Mouse (Mus musculus) intestine, postnatal 0 days (tissue): Measurements from ENCODE around the gene Bmp2k. TPM values are rescaled to one million over a fixed set of nuclear protein-coding genes. Genes with fewer than 3 reads are reported as not detected.

ENCODE experiments used
- ATAC-seq: fragments of 200-750 bp; cut with Nextera tagmentation; 2 replicates; pipeline ENCODE4 v1.8.0; 2017; ENCODE audit warnings: mild to moderate bottlenecking, moderate TSS enrichment, moderate library complexity
- H3K27ac ChIP-seq: fragments of 300-500 bp; sonication (generic); 2 replicates; pipeline ENCODE4 v1.5.1; 2014; ENCODE audit warnings: mild to moderate bottlenecking, low read depth, low read length, moderate library complexity
- H3K27me3 ChIP-seq: fragments of 300-500 bp; sonication (generic); replicated peaks from 2 replicates; pipeline ENCODE4 v1.6.1; 2014; ENCODE audit warnings: low read length, mixed read lengths; ENCODE audit not compliant: control insufficient read depth, insufficient read depth
- H3K36me3 ChIP-seq: fragments of 300-500 bp; sonication (generic); 2 replicates; pipeline ENCODE4 v1.6.1; 2014; ENCODE audit warnings: mild to moderate bottlenecking, moderate library complexity; ENCODE audit not compliant: control insufficient read depth, insufficient read depth
- H3K4me1 ChIP-seq: fragments of 300-500 bp; sonication (generic); replicated peaks from 2 replicates; pipeline ENCODE4 v1.6.1; 2014; ENCODE audit warnings: antibody characterized with exemption, low read length, mixed read lengths; ENCODE audit not compliant: control insufficient read depth, insufficient read depth
- H3K4me2 ChIP-seq: fragments of 300-500 bp; sonication (generic); replicated peaks from 2 replicates; pipeline ENCODE4 v1.6.1; 2014; ENCODE audit warnings: low read depth, mild to moderate bottlenecking, moderate library complexity
- H3K4me3 ChIP-seq: fragments of 300-500 bp; sonication (generic); 2 replicates; pipeline ENCODE4 v1.5.1; 2014; ENCODE audit warnings: low read depth, low read length
- H3K9ac ChIP-seq: fragments of 300-500 bp; sonication (generic); 2 replicates; pipeline ENCODE4 v1.6.1; 2014; ENCODE audit warnings: mild to moderate bottlenecking, low read depth, low read length
- H3K9me3 ChIP-seq: fragments of 300-500 bp; sonication (generic); 2 replicates; pipeline ENCODE4 v1.6.1; 2016; ENCODE audit warnings: mixed run types; ENCODE audit not compliant: control insufficient read depth
- CTCF ChIP-seq: sonication (generic); IDR thresholded peaks from 2 replicates; pipeline ENCODE4 v1.5.1; 2016; ENCODE audit warnings: low read depth, mild to moderate bottlenecking, control low read depth, antibody characterized with exemption, moderate library complexity
- WGBS: fragments of 180-500 bp; shearing (Covaris S2); extraction: QIAGEN DNeasy Blood & Tissue Kit; methylation state at CpG from one replicate; pipeline ENCODE4 v1.1.7; 2014; 5-methylcytosine and 5-hydroxymethylcytosine counted together
- polyA plus RNA-seq: library from polyadenylated mRNA; unstranded; fragments of >200 nt; fragmentation: Nextera tagmentation; extraction: Ambion mirVana; gene quantifications from 2 replicates; pipeline ENCODE4 v1.2.1, GENCODE M21; 2015

The Bmp2k gene
- polyA plus RNA-seq, 1 experiment from 2014 or later = 21.2 TPM

DNA sequence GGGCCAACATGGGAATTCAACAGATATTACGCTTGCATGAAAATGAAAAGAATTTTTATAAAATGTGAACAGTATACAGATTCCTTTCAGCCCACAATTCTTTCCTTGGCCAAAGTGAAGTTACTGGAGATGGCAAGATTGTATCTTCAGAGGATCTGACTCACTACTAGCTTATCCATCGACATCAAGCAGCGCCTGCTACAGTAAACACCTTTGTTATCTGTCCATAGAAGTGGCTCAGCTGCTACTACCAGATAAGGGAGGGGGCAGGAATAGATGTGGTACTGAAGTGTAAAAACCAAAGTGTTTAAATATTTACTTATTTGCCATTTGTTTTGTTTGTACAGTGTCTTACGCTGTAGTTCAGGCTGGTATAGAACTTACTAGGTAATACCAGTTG is 8.6 kb upstream of the Bmp2k start:
- Histone ChIP-seq H3K9ac (no peak overlapping the region), H3K9me3 (no peaks in the 10 kb centered on the region), H3K36me3 (no peaks in the 10 kb centered on the region), H3K27ac (no peak overlapping the region), H3K4me3 (no peak overlapping the region), H3K27me3 (no peaks in the 10 kb centered on the region), H3K4me2 (no peak overlapping the region), H3K4me1 (no peaks in the 10 kb centered on the region)
- TF ChIP-seq CTCF = no peak
- no peak for ATAC-seq
- 58% methylated on average over 4 of the region's 4 CpGs for WGBS

DNA sequence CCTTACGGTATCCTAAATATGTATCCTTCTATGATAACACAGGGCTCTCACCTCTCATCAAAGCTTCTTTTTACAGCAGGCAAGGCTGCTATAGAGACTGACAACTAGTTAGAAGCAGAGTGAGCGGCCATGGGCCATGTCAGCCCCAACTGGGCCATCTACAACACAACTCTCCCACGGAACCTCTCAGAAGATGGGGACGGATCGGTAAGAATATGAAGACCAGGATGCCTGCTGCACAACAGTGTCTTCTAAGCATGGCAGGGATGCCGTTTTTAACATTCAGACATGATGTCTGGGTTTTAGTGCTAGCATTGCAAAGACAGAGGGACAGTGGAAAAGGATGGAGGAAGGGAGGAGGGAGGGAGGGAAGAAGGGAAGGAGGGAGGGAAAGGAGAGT is 6.3 kb upstream of the Bmp2k start:
- Histone ChIP-seq H3K27me3 (no peaks in the 10 kb centered on the region), H3K9ac (no peak overlapping the region), H3K36me3 (no peaks in the 10 kb centered on the region), H3K27ac (no peak overlapping the region), H3K9me3 (no peaks in the 10 kb centered on the region), H3K4me1 (no peaks in the 10 kb centered on the region; the same call in 1 of the 2 replicates), H3K4me2 (no peak overlapping the region), H3K4me3 (no peak overlapping the region)
- no peak for TF ChIP-seq CTCF
- 95% methylated on average over 6 of the region's 6 CpGs for WGBS
- ATAC-seq = no peak

DNA sequence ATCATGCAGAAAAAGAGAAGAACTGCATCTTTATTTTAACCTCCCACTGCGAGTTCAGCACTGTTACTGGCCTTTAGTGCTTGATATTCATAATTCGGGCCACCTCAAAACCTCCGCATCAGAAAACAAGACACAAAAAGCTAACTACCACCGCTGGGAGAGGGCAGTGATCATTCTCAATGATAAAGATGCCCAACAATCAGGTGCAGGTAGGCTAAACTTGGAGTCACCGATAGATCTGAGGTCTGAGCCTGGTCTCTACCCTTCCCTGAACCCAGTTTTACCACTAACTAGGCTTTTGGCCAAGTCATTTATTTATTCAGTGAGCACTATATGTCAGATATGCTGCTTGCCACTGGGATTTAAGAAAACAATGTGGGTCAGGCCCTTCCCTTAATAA is 4.8 kb upstream of the Bmp2k start:
- Histone ChIP-seq H3K4me2 (no peak overlapping the region), H3K9me3 (no peaks in the 10 kb centered on the region), H3K9ac (no peak overlapping the region), H3K27ac (no peak overlapping the region), H3K4me1 (peaks cover 6% of the 10 kb centered on the region), H3K27me3 (no peaks in the 10 kb centered on the region), H3K4me3 (no peak overlapping the region), H3K36me3 (no peaks in the 10 kb centered on the region)
- ATAC-seq = no peak
- 91% methylated on average over 5 of the region's 5 CpGs for WGBS
- no peak for TF ChIP-seq CTCF

DNA sequence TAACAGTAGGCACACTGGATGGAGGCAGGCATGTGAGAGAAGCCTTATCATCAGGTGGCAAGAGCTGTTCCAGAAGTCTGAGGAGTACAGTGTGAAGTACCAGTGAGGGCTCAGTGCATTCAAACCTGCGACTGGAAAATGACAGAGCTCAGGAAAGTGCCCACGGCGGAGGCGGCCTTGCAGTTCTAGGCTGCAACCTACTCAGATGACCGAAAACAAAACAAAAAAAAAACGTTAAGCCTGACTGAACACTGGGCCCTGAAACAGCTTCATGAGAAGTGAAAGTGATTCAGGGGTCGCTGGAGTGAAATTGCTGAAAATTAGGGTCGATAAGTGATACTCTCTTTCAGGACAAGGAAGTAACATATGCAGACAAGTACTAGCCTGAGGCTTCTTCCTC is 4.4 kb upstream of the Bmp2k start:
- no peak overlapping the region for H3K4me3 ChIP-seq
- no peak overlapping the region for H3K4me2 ChIP-seq
- H3K4me1 ChIP-seq = peaks cover 6% of the 10 kb centered on the region
- WGBS = 80% methylated on average over 8 of the region's 8 CpGs
- no peak overlapping the region for H3K27ac ChIP-seq
- no peak for ATAC-seq
- H3K36me3 ChIP-seq = no peaks in the 10 kb centered on the region
- H3K27me3 ChIP-seq = no peaks in the 10 kb centered on the region
- no peaks in the 10 kb centered on the region for H3K9me3 ChIP-seq
- TF ChIP-seq CTCF = no peak
- H3K9ac ChIP-seq = no peak overlapping the region

DNA sequence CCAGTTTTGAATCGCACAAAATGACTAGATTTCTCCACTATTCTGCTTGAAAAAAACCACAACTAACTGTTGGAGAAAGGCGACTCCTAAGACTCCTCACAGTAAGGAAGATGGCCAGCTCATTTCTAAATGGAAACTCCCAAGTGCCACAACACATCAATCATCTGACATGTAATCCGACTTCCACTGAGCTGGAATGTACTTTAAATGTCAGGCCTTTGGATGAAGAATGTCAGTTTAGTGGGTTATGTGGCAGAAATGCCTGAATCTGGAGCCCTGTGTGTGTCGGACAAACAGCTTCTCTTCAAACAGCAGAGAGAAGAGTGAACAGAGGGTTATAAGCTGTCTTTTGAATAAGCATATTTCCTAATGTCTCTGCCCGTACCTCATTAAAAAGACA is 1.7 kb upstream of the Bmp2k start:
- 86% methylated on average over 5 of the region's 5 CpGs for WGBS
- Histone ChIP-seq H3K4me1 (peaks cover 10% of the 10 kb centered on the region), H3K4me2 (no peak overlapping the region; the same call in 1 of the 2 replicates), H3K9me3 (no peaks in the 10 kb centered on the region), H3K27me3 (no peaks in the 10 kb centered on the region), H3K9ac (no peak overlapping the region), H3K36me3 (no peaks in the 10 kb centered on the region), H3K4me3 (no peak overlapping the region), H3K27ac (no peak overlapping the region)
- TF ChIP-seq CTCF = no peak
- no peak for ATAC-seq

DNA sequence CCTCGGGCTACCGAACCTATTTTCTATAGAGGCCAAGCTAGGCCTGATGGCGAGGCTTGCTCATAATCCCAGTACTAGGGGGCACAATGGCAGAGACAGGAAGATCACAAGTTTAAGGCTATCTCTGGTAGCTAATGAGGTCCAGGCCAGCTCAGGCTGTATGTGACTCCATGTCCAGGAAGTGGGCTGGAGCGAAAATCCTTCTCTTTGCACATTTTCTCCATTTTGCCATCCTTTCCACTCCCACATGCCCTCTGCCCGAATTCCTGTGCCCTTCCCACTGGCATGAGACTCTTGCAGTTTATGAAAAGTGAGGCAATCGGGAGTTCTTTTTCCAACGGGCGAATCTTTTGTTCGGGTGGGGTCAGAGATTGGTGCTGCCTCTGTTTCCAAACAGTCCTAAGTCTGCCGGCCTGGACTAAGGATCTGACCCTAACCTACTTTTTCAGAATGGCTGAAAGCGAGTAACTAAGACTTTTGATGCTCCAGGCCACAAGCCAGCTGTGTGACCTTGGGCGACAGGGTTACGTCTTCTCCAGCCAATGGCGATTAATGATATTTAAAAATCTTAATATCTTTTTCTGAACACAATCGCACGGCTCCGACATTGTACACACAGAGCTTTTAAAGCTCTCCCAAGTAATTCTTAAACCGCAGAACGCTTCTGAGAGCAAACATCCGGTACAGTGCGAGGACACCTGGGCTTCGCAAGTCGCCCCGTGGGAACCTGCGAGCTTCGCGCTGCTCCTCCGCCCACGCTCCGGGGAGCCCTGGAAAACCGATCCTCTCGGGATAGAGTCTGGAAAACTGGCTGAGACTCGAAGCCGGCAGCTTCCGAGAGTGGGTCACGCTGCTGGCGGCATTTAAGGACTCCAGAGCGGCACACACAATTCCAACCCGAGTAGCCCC is 834 bp upstream of the Bmp2k start:
- Histone ChIP-seq H3K36me3 (no peaks in the 10 kb centered on the region; the same call in 1 of the 2 replicates), H3K9me3 (no peaks in the 10 kb centered on the region), H3K9ac (peak overlapping the region; percentile 95), H3K4me3 (peak overlapping the region; percentile 87), H3K4me1 (peaks cover 13% of the 10 kb centered on the region), H3K27me3 (no peaks in the 10 kb centered on the region), H3K27ac (peak overlapping the region; percentile 98), H3K4me2 (peak overlapping the region; percentile 80)
- WGBS = 12% methylated on average over 39 of the region's 39 CpGs
- no peak for TF ChIP-seq CTCF
- peak; percentile 43; the same call in 1 of the 2 replicates for ATAC-seq
